Mouse (Mus musculus) forebrain, embryonic 11.5 days (tissue): ENCODE results near the gene Nipbl. TPM values are rescaled to one million over a fixed set of nuclear protein-coding genes. Genes with fewer than 3 reads are reported as not detected.

Experiments used
- ATAC-seq: fragments of 200-750 bp; cut with Nextera tagmentation; replicated peaks from 2 replicates; pipeline ENCODE4 v1.8.0; 2017; ENCODE audit warnings: moderate TSS enrichment; ENCODE audit not compliant: low FRiP score
- DNase-seq: peaks from one replicate; pipeline ENCODE4 v3.0.0-alpha.2; 2017; ENCODE audit warnings: low spot score
- H3K27ac ChIP-seq: fragments of 300-500 bp; sonication (generic); 2 replicates; pipeline ENCODE4 v1.5.1; 2014; ENCODE audit warnings: low read depth, low read length
- H3K27me3 ChIP-seq: fragments of 300-500 bp; sonication (generic); 2 replicates; pipeline ENCODE4 v1.6.1; 2014; ENCODE audit warnings: mild to moderate bottlenecking, low read length, mixed read lengths; ENCODE audit not compliant: control insufficient read depth, insufficient read depth
- H3K36me3 ChIP-seq: fragments of 300-500 bp; sonication (generic); 2 replicates; pipeline ENCODE4 v1.6.1; 2014; ENCODE audit warnings: mild to moderate bottlenecking, low read length, moderate library complexity, mixed read lengths; ENCODE audit not compliant: control insufficient read depth, insufficient read depth
- H3K4me1 ChIP-seq: fragments of 300-500 bp; sonication (generic); replicated peaks from 2 replicates; pipeline ENCODE4 v1.6.1; 2014; ENCODE audit warnings: low read length, mixed read lengths; ENCODE audit not compliant: control insufficient read depth, insufficient read depth
- H3K4me2 ChIP-seq: fragments of 300-500 bp; sonication (generic); 2 replicates; pipeline ENCODE4 v1.6.1; 2014; ENCODE audit warnings: low read depth, mild to moderate bottlenecking, low read length, moderate library complexity, mixed read lengths; ENCODE audit not compliant: severe bottlenecking
- H3K4me3 ChIP-seq: fragments of 300-500 bp; sonication (generic); 2 replicates; pipeline ENCODE4 v1.5.1; 2014; ENCODE audit warnings: low read depth, low read length
- H3K9ac ChIP-seq: fragments of 300-500 bp; sonication (generic); 2 replicates; pipeline ENCODE4 v1.6.1; 2014; ENCODE audit warnings: low read length
- H3K9me3 ChIP-seq: fragments of 300-500 bp; sonication (generic); 2 replicates; pipeline ENCODE4 v1.6.1; 2016; ENCODE audit warnings: low read length, mixed read lengths; ENCODE audit not compliant: control insufficient read depth
- WGBS: fragments of 180-500 bp; shearing (Covaris S2); extraction: QIAGEN DNeasy Blood & Tissue Kit; methylation state at CpG from one replicate; pipeline ENCODE4 v1.1.7; 2014; 5-methylcytosine and 5-hydroxymethylcytosine counted together
- polyA plus RNA-seq: library from polyadenylated mRNA; unstranded; fragments of >200 nt; fragmentation: Nextera tagmentation; extraction: Ambion mirVana; gene quantifications from 2 replicates; pipeline ENCODE4 v1.2.1, GENCODE M21; 2014

Nipbl gene
- polyA plus RNA-seq, 1 experiment from 2014 or later = 30.2 TPM

DNA sequence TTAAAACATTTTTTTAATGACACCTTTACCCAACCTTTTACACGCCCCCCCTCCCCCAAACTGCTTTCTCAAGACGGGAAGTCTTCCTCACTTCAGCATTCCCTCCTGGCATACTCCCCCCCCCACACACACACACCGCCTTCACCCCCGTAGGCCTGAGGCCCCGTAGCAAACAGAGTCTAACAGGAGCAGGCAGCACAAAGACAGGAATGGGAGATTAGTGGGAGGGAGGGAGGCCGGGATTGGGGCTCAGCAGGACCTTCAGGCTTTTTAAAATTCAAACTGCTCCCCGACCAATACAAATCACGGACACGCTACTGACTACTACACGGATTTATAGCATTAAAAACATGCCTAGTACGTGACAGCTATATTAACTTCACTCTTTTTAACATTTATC, 2.1 kb downstream of the Nipbl start:
- peak overlapping the region; percentile 56 for H3K9ac ChIP-seq
- H3K27me3 ChIP-seq = no peaks in the 10 kb centered on the region
- H3K4me1 ChIP-seq = peaks cover 8% of the 10 kb centered on the region; the same call in 1 of the 2 replicates
- H3K4me2 ChIP-seq = peak overlapping the region; percentile 85
- H3K4me3 ChIP-seq = peak overlapping the region; percentile 93
- no peaks in the 10 kb centered on the region for H3K9me3 ChIP-seq
- DNase-seq (peak; percentile 81), ATAC-seq (peak; percentile 53)
- 1% methylated on average over 11 of the region's 11 CpGs for WGBS
- no peaks in the 10 kb centered on the region for H3K36me3 ChIP-seq
- no peak overlapping the region for H3K27ac ChIP-seq

- Histone ChIP-seq H3K4me1 (no peaks in the 10 kb centered on the region), H3K27me3 (no peaks in the 10 kb centered on the region), H3K27ac (no peak overlapping the region), H3K9ac (no peak overlapping the region), H3K9me3 (no peaks in the 10 kb centered on the region), H3K36me3 (no peaks in the 10 kb centered on the region), H3K4me2 (no peak overlapping the region), H3K4me3 (no peak overlapping the region)
- 95% methylated on average over 2 of the region's 2 CpGs for WGBS
- DNase-seq (no peak), ATAC-seq (no peak)
Observed at GRCm38 (mm10) chr15:8433239-8433947, 10.9 kb downstream of the Nipbl start.

- no peak for ATAC-seq
- H3K4me3 ChIP-seq = no peak overlapping the region
- 99% methylated on average over 2 of the region's 2 CpGs for WGBS
- H3K27me3 ChIP-seq = no peaks in the 10 kb centered on the region
- no peak overlapping the region for H3K4me2 ChIP-seq
- H3K27ac ChIP-seq = no peak overlapping the region
- no peak for DNase-seq
- no peak overlapping the region for H3K9ac ChIP-seq
- no peaks in the 10 kb centered on the region for H3K4me1 ChIP-seq
- no peaks in the 10 kb centered on the region for H3K9me3 ChIP-seq
- no peaks in the 10 kb centered on the region for H3K36me3 ChIP-seq
Observed at GRCm38 (mm10) chr15:8432534-8432933, 11.7 kb downstream of the Nipbl start.

DNA sequence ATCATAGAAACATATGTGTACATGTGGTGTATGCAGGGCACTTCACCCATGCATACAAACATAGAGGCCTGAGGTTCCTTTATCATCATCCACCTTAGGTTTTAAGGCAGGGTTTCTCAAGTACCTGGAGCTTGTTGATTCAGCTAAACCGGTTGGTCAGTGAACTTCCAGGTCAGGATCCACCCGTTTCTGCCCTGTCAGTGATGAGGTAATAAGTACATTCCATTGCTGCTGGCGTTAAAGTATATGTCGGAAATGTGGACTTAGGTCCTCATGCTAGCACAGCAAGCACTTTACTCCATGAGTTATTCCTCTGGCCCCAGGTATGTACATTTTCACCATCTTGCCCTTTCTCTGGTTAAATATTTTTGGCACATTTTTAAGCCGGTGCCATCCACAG, 14.8 kb downstream of the Nipbl start:
- ATAC-seq = no peak
- 88% methylated on average over 5 of the region's 5 CpGs for WGBS

GRCm38 (mm10) chr15:8420909-8421308, 23.4 kb downstream of the Nipbl start:
- 19% methylated on average over 6 of the region's 6 CpGs for WGBS
- no peak overlapping the region for H3K4me3 ChIP-seq
- no peaks in the 10 kb centered on the region for H3K36me3 ChIP-seq
- H3K9me3 ChIP-seq = no peaks in the 10 kb centered on the region
- no peak overlapping the region for H3K27ac ChIP-seq
- ATAC-seq (no peak), DNase-seq (no peak)
- H3K9ac ChIP-seq = no peak overlapping the region
- H3K4me2 ChIP-seq = no peak overlapping the region
- H3K27me3 ChIP-seq = no peaks in the 10 kb centered on the region
- H3K4me1 ChIP-seq = no peaks in the 10 kb centered on the region

More for the DNA sequence above, 14.8 kb downstream of the Nipbl start:
- Histone ChIP-seq H3K27me3 (no peaks in the 10 kb centered on the region), H3K4me2 (no peak overlapping the region), H3K4me1 (no peaks in the 10 kb centered on the region), H3K9ac (no peak overlapping the region), H3K9me3 (no peaks in the 10 kb centered on the region), H3K4me3 (no peak overlapping the region), H3K36me3 (no peaks in the 10 kb centered on the region), H3K27ac (no peak overlapping the region)
- DNase-seq = no peak

GRCm38 (mm10) chr15:8416500-8417138, 27.6 kb downstream of the Nipbl start:
- H3K4me2 ChIP-seq = no peak overlapping the region
- WGBS = 82% methylated on average over 4 of the region's 4 CpGs
- H3K9ac ChIP-seq = no peak overlapping the region
- no peak overlapping the region for H3K4me3 ChIP-seq
- H3K27ac ChIP-seq = no peak overlapping the region
- H3K36me3 ChIP-seq = no peaks in the 10 kb centered on the region
- no peaks in the 10 kb centered on the region for H3K4me1 ChIP-seq
- no peaks in the 10 kb centered on the region for H3K9me3 ChIP-seq
- DNase-seq (no peak), ATAC-seq (no peak)
- no peaks in the 10 kb centered on the region for H3K27me3 ChIP-seq

- WGBS = 93% methylated on average over 3 of the region's 3 CpGs
- H3K27ac ChIP-seq = no peak overlapping the region
- no peaks in the 10 kb centered on the region for H3K36me3 ChIP-seq
- H3K9me3 ChIP-seq = no peaks in the 10 kb centered on the region
- H3K4me2 ChIP-seq = no peak overlapping the region
- no peaks in the 10 kb centered on the region for H3K27me3 ChIP-seq
- H3K4me1 ChIP-seq = no peaks in the 10 kb centered on the region
- no peak for ATAC-seq
- H3K9ac ChIP-seq = no peak overlapping the region
- DNase-seq = no peak
- no peak overlapping the region for H3K4me3 ChIP-seq
Observed at GRCm38 (mm10) chr15:8413356-8413755, 30.9 kb downstream of the Nipbl start.

GRCm38 (mm10) chr15:8411873-8412272, 32.4 kb downstream of the Nipbl start:
- no peak for ATAC-seq
- H3K4me3 ChIP-seq = no peak overlapping the region

More at GRCm38 (mm10) chr15:8411873-8412272, 32.4 kb downstream of the Nipbl start:
- H3K27me3 ChIP-seq = no peaks in the 10 kb centered on the region
- no peak overlapping the region for H3K4me2 ChIP-seq
- DNase-seq = no peak
- no peaks in the 10 kb centered on the region for H3K4me1 ChIP-seq
- no peaks in the 10 kb centered on the region for H3K36me3 ChIP-seq
- WGBS = 91% methylated on average over 1 of the region's 1 CpGs
- no peak overlapping the region for H3K27ac ChIP-seq
- H3K9me3 ChIP-seq = no peaks in the 10 kb centered on the region
- no peak overlapping the region for H3K9ac ChIP-seq
